Mouse (Mus musculus) kidney, adult 8-10 months (tissue): ENCODE measurements around the gene Zfp423.

ENCODE experiments used
- DNase-seq, 2 experiments: peaks; one replicate each; pipeline ENCODE4 v3.0.0; 2022

The Zfp423 gene

GRCm38 (mm10) chr8:87742016-87742415 lies 217.4 kb downstream of the Zfp423 start:
- no peak for DNase-seq

- no peak for DNase-seq
These were observed 218.4 kb downstream of the Zfp423 start for GRCm38 (mm10) chr8:87740946-87741530.

DNA sequence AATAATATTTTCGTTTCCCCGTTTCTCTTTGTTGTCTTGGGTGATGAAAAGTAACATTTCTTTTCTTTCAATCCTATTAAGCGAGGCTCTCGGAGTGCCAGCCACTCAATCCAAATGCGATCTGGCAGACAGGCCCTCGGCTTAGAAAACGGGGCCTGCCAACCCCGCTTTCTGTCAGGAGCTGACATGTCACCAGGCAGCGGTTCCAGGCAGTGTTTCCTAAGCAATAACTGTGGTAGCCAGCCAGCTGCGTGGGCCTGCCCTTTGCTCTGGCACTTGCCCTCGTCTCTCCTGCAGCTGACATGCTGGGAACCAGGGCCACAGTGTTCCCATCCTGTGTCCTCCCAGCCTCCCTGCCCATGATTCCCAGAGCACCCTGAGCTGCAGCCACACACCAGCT lies 221.5 kb downstream of the Zfp423 start:
- no peak for DNase-seq

DNA sequence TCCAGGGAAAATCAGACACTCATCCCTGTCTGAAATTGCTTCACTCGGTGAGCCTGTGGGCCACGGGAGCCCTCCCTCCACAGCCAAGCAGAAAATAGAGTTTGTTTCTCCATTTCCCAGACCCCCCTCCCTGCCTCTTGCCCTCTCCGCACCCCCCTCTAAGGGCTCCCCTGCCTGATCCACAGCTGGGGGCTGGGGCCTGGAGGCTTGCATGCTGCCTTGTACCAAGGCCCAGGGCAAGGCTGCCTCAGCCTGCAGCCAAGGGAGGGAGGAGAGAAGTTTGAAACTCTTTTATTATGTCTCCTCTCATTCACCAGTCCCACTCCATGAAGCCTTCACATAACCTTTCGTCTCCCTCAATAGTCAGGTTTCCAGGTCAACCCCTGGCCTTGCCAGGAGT lies 224.5 kb downstream of the Zfp423 start:
- no peak for DNase-seq

- no peak for DNase-seq
These were observed 224.9 kb downstream of the Zfp423 start for GRCm38 (mm10) chr8:87734496-87734895.

- DNase-seq: no peak
These were observed 228.3 kb downstream of the Zfp423 start for GRCm38 (mm10) chr8:87731062-87731461.

GRCm38 (mm10) chr8:87723015-87723414 lies 236.4 kb downstream of the Zfp423 start:
- DNase-seq: no peak

- no peak for DNase-seq
These were observed 240.1 kb downstream of the Zfp423 start for GRCm38 (mm10) chr8:87719137-87719815.

DNA sequence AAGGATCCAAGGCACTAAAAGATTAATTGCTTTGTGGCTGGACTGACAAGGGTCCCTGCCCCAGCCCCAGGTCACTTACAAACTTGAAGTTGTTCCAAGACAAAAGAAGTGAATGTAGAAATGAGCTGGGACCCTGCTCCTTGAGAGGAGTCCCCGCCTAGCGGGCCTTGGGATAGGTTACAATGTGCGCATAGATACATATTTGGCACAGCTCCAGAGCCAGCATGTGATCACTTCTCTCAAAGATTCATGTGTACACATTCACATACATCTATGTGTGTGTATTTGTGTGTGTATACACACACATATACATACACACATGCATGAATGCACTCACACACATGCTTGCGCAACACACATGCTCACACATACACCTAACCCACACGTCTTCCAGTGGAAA lies 241.9 kb downstream of the Zfp423 start:
- no peak for DNase-seq

GRCm38 (mm10) chr8:87716726-87717248 lies 242.6 kb downstream of the Zfp423 start:
- no peak for DNase-seq

DNA sequence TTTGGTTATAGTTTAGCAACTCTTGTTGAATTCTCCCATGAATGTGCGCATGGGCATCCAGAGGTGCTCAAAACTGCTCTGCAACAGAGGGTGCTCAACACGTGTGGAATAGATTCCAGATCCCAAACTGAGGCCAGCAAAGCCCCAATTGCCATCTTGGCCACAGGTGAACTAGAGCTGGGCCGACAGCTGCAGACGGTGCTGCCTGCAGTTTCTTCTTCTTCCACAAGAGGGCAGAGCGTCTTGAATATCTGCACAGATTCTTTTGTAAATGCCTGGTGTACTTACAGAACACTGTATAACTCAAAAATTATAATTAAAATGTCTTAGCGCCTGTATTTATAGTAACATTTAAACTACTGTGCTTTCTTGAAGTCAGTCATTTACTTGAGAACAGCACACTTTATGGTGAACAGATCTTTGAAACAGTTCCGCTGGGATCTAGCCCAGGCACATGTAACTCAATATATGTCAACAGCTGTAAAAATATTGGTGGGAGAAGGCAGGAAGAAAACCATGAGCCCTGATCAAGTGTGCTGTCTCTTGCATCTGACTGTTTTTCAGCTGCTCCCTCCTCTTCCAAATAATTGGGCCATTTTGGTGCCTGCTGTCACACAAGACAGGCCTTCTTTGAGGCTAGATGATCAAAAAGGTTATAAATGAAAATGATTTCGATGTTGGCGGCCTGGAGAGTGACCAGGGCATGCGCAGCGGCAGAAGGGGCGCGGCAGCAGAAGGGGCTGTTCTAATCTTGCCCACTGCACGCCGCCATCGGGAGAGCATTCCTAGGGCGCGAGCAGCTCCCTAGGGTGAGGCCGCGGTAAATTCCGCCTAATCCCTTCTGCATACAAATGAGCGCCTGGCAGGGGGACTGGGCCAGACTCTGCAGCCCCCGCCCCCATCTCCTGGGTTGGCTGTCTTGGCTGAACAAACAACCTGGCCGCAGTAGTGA lies 243.4 kb downstream of the Zfp423 start:
- peak; percentile 38 to 76 for DNase-seq

DNA sequence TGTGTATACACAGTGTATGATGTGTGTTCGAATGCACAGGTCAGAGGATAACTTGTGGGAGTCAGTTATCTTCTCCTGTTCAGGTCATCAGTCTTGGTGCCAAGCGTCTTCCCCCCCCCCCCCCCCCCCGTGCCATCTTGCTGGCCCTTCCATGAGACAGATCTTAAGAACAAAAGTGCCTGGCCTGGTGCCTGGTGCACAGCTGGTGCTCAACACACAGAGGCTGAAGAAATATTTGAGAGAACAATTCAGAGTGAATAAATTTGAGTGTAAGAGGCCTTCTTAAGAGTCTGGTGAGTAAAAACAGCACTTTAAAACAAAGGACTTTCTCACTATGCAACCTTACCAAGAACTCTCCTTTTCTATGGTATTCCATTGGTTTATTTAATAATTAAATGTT lies 245.4 kb downstream of the Zfp423 start:
- no peak for DNase-seq

- DNase-seq: no peak
These were observed 247.4 kb downstream of the Zfp423 start for GRCm38 (mm10) chr8:87711955-87712354.

DNA sequence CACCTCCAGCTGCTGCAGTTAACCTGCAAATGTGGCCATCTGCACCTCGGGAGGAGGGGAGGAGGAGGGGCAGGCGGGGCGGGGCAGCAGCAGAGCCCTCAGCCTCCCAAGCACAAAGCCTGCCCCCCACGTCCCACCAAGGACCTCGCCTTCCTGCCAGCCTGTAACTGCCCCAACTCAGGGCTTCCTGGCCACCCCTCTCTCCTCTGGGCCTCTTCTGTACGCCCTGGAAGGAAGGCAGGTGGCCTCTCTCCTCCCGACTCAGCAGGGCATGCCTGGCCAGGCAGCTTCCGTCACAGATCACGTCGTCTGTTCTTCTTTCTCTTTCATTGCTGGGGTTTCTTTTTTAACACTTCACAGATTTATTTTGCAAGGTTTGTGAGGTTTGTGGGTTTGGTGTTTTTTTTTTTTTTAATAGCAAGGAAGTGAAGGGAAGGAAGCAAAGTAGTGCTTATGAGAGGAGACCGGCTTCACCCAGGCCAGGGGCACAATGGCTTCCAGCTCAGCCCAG lies 251.2 kb downstream of the Zfp423 start:
- DNase-seq: no peak

- DNase-seq: no peak
These were observed 252.2 kb downstream of the Zfp423 start for GRCm38 (mm10) chr8:87707176-87707575.

DNA sequence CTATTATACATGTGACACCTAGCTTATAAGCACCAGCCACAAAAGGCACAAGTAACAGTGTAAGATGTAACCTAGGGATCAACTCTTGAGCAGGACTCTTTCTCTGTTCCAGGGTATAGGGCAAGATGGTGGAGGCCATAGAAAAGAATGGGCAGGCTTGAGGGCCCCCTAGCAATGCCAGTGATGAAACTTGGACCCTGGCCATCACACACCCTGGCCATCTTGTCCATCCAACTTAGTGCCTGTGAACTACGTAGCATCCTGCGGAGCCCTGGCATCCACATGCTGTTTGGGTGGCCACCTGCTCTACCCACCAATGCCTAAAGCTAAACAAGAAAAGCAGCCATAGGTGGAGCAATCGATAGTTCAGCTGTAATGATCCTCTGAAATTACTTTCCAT lies 254.6 kb downstream of the Zfp423 start:
- no peak for DNase-seq

DNA sequence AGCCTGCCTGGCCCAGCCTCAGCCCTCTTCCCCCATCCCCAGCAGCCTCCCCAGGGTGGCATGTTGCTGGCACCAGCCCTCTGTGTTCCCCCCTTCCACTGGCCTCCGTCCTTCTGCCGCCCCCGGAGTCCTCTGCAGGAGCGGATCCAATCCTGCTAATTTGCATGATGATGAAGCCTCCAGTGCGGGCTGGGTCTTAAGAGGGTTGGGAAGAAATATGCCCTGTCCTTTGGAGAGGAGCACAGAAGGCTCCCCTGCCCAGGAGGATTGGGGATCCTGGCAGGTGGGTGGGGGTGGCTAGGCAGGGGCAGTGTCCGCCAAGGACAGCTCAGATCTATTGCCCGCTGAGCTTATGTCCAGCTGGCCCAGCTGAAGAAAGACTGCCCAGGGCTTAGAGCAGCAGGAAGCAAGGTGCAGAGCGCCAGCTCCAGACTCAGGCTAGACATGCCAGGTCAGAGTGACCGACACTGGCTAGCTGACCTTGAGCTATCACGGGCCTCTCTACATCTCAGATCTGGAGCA lies 256.5 kb downstream of the Zfp423 start:
- no peak for DNase-seq

DNA sequence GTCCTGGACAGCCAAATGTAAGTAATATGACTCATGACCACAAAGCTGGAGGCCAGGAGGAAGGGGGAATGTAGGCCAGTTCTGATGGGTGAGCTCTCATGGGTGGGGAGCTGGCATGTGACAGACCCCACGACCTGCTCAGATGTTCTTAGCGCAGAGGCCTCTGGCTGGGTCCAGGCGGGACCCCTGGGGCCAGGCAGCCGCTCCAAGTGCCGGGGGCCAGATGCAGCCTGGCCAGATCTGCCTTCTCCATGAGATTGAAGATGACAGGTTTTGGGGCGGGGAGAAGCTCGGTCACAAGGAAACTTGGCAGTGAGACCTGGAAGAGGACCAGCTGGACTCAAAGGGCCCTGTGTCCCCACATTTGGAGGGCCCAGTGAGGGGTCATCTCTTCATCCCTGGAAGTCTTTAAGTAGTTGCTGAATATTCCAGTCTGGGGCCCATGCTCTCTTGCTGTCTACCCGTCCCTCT lies 257.3 kb downstream of the Zfp423 start:
- no peak for DNase-seq

- no peak for DNase-seq
These were observed 257.8 kb downstream of the Zfp423 start for GRCm38 (mm10) chr8:87701583-87701982.

DNA sequence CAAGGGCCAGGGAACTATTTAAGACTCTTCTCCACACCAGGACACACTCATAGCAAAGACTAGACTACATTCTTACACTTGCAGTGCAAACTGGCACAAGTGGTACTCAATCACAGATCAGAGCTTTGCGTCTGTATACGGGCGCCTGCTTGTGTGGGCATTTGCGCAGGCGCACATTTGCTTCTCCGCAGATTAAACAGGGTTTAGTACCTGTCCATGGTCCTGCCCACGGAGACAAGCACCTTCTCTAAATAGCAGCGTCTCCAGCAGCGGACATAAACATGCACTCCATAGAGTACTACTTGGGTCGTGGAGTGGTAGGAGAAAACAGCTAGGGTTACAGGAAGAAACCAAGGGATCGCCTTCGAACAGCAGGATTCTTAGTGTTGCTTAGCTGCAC lies 259.1 kb downstream of the Zfp423 start:
- peak in 1 of 2 experiments; percentile 23 for DNase-seq

DNA sequence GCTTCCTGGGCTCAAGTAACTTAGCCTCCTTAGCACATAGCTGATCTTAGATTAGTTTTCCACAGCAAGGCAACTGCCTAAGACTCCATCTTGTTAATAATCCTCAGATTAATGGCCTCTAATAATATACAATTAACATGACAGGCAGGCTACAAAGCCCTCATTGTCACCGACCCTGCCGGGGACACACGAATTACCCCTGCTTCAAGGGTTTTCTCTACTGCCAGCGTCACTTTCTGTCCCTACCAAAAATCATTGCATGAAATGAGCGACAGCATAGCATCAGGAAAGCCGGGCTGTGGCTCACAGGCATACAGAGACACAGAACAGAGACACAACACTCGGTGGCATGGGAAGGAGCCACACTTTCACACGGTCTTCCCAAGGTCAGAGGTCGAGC lies 262.3 kb downstream of the Zfp423 start:
- no peak for DNase-seq

- DNase-seq: no peak
These were observed 265.7 kb downstream of the Zfp423 start for GRCm38 (mm10) chr8:87693741-87694140.
